Mouse (Mus musculus) Patski (cell line): ENCODE measurements at regions not wholly inside any gene's neighbourhood (a gene's known extent, or its start where the extent isn't known, plus 50 kb on each side); places are given as distances from the start of the nearest gene placed in this dataset.
"Not testable (repeated sequence)": the region's sequence is repeated elsewhere in the genome, so short reads cannot be mapped to it uniquely, and the experiment has no call there.

Experiments
- ATAC-seq: fragments of 100-300 bp; one replicate; pipeline ENCODE4 v1.8.0; 2021
- CTCF ChIA-PET: fragments of 350-600 bp; sonication (Branson Sonifier 250); formaldehyde crosslinking; loops from one replicate; lab custom pipeline; 2022; ENCODE audit warnings: inconsistent platforms; lab: Charles Lee
- POLR2A ChIA-PET: fragments of 350-600 bp; sonication (Branson Sonifier 250); formaldehyde crosslinking; loops from one replicate; lab custom pipeline; 2022; ENCODE audit warnings: antibody characterized with exemption, inconsistent platforms; lab: Charles Lee
- DNase-seq: peaks from one replicate; pipeline ENCODE4 v3.0.0-alpha.2; 2011; ENCODE audit warnings: low read depth, low spot score
- H3K27me3 ChIP-seq: fragments of 371-371 bp; one replicate; pipeline ENCODE4 v1.5.1; 2021
- CTCF ChIP-seq: fragments of 100-300 bp; IDR thresholded peaks from one replicate; pipeline ENCODE4 v1.5.1; 2021
- in situ Hi-C: fragments of 300-500 bp; cut with MboI; formaldehyde crosslinking; loops from 3 replicates; pipeline ENCODE4 v1.11.1; 2018; ENCODE audit warnings: low pct_unique_long_range_greater_than_20kb, mixed read lengths

DNA sequence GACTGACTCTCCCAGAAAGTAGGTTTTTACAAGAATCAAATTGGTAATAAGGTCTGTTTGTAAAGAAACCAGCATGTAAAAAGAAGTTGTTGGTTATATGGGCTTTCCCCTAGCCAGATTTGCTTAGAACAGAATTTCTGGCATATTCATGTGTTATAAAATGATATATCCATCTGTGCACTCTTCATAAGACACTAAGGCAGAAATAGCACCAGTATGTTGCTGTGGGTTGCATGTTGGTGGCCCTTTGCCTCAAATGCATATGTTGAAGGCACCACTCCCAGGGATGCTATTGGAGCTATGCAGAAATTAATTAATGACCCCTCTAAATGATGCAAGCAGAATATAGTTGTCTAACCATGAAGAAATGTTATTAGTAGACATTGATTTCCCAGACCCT, 238.2 kb upstream of the Arhgap42 start:
- H3K27me3 ChIP-seq = peaks cover 6% of the 10 kb centered on the region
- DNase-seq (no peak), ATAC-seq (no peak)
- TF ChIP-seq CTCF = no peak
- CTCF ChIA-PET = no interaction called here
- POLR2A ChIA-PET = no interaction called here
- in situ Hi-C loops = no loop called here

DNA sequence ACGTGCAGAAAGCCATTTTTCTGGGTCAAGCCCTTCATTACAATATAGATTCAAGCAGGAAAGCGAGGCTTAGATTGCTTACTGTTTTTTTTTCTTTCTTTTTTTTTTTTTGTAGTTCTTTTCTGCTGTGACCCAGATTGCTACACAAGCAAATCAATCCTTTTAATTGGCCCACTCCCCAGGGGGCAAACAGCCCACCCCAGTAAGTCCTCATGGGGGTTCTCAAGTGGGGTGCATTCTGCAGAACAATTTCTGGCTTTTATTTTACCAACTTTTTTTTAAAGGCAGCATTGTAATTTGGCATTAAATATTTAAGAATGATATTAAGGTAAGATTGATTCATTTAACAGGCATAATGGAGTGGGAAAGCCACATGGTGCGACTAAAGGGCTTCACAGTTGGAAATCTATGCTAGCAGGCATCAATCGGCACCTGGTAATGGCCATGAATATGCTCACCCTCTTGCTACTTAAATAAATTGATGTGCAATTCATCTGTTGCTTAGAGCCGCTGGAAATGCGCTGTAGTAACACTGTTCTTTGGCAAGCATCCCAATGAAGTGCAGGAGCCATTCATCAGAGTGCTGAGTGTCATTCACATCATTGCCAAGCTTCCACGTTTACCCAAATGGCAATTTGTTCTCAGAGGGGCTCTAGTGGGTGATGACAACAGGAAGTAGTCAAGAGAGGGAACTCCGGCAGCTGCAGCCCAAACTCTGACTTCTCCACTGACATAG, 236.3 kb upstream of the Arhgap42 start:
- POLR2A ChIA-PET = no interaction called here
- TF ChIP-seq CTCF = no peak
- H3K27me3 ChIP-seq = peaks cover 6% of the 10 kb centered on the region
- DNase-seq = no peak
- ATAC-seq = no peak
- in situ Hi-C loops = no loop called here
- CTCF ChIA-PET = no interaction called here

- H3K27me3 ChIP-seq = no peaks in the 10 kb centered on the region
- peak; percentile 19 for TF ChIP-seq CTCF
- POLR2A ChIA-PET = no interaction called here
- in situ Hi-C loops = no loop called here
- CTCF ChIA-PET = no interaction called here
- no peak for ATAC-seq
- no peak for DNase-seq
Measured at GRCm38 (mm10) chr9:9444213-9444612, 205.3 kb upstream of the Arhgap42 start.

DNA sequence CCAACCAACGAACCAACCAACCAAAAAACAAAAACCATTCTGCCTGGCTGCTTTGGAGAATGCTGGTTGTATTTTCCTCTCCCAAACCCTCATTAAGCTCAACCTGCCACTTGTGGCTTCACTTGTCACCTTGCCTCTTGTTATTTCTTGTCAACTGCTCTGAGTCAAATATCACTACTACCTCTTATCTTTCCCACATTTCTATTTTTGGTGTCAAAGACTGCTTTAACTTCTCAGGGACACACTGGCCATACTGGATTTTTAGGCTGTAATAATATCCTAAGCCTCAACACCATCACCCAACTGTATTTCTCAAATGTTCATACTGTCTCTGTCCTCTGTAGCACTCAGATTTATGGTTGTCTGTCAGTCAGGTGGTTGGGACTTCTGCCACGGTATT, 181.4 kb upstream of the Arhgap42 start:
- in situ Hi-C loops = no loop called here
- DNase-seq (no peak), ATAC-seq (no peak)
- ChIA-PET CTCF (no interaction called here), POLR2A (no interaction called here)
- no peak for TF ChIP-seq CTCF
- no peaks in the 10 kb centered on the region for H3K27me3 ChIP-seq

GRCm38 (mm10) chr9:9412460-9413181, 173.7 kb upstream of the Arhgap42 start:
- ATAC-seq = no peak
- CTCF ChIA-PET = no interaction called here
- no peak for TF ChIP-seq CTCF
- DNase-seq = no peak
- POLR2A ChIA-PET = no interaction called here
- in situ Hi-C loops = no loop called here
- H3K27me3 ChIP-seq = peaks cover 3% of the 10 kb centered on the region

- POLR2A ChIA-PET, ATAC-seq, DNase-seq: not testable (repeated sequence)
- CTCF ChIA-PET = interaction anchor here (1.4 to 1.7 kb wide), 2 partner anchors 13 to 15 kb away, joined by 3 read pairs; no protein-coding TSS in a partner anchor
- H3K27me3 ChIP-seq = peaks cover 18% of the 10 kb centered on the region
- in situ Hi-C loops = loop anchor here (25.0 kb wide), 1 partner anchor 393 kb away; no protein-coding TSS in a partner anchor
Measured at GRCm38 (mm10) chr9:9394190-9394589, 155.3 kb upstream of the Arhgap42 start.

GRCm38 (mm10) chr9:9376650-9377189, 137.8 kb upstream of the Arhgap42 start:
- peak; percentile 22 for TF ChIP-seq CTCF
- ChIA-PET CTCF (no interaction called here), POLR2A (no interaction called here)
- H3K27me3 ChIP-seq = peaks cover 11% of the 10 kb centered on the region
- DNase-seq (no peak), ATAC-seq (no peak)
- in situ Hi-C loops = loop anchor here (5.0 to 25.0 kb wide), 3 partner anchors 329 to 672 kb away; no protein-coding TSS in a partner anchor

DNA sequence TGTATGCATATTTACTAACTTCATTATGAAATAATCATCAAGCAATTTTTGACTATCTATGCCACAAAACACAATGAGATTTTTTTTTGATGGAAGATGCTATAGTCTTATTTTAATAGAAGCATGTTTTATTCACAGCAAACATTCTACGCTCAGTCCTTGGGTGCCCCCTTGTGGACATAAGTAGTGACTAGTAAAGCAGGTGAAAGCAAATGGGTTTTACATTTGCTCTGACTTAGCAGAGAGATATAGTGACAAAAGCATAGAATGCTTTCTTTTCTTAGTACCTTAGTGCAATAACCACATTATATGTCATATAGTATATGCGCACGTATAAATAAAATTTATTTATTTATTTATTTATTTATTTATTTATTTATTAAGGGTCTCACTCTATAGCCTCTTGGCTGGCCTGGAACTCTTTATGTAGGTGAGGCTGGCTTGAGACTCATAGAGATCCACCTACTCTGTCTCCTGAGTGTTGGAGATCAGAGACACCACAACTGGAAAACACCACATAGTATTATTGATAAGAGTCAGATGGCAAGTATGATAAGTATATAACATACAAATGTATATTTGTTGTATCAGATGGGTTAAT, 136.5 kb upstream of the Arhgap42 start:
- CTCF ChIA-PET = interaction anchor here (0.9 kb wide), 1 partner anchor 324 kb away, joined by 4 read pairs; no protein-coding TSS in a partner anchor
- H3K27me3 ChIP-seq = peaks cover 4% of the 10 kb centered on the region
- peak; percentile 58 for TF ChIP-seq CTCF
- ATAC-seq (no peak), DNase-seq (peak; percentile 37)
- POLR2A ChIA-PET = no interaction called here
- in situ Hi-C loops = loop anchor here (5.0 to 25.0 kb wide), 3 partner anchors 328 to 671 kb away; no protein-coding TSS in a partner anchor

GRCm38 (mm10) chr9:9372594-9372993, 133.7 kb upstream of the Arhgap42 start:
- H3K27me3 ChIP-seq = no peaks in the 10 kb centered on the region
- in situ Hi-C loops = loop anchor here (5.0 to 10.0 kb wide), 2 partner anchors 135 to 668 kb away; partner anchors contain the start of gene Arhgap42
- CTCF ChIA-PET = interaction anchor here (1.0 to 1.2 kb wide), 4 partner anchors 132 to 324 kb away, joined by 3 to 9 read pairs (median 3); no protein-coding TSS in a partner anchor
- ATAC-seq (peak; percentile 81), DNase-seq (no peak)
- TF ChIP-seq CTCF = peak; percentile 64
- POLR2A ChIA-PET = no interaction called here

DNA sequence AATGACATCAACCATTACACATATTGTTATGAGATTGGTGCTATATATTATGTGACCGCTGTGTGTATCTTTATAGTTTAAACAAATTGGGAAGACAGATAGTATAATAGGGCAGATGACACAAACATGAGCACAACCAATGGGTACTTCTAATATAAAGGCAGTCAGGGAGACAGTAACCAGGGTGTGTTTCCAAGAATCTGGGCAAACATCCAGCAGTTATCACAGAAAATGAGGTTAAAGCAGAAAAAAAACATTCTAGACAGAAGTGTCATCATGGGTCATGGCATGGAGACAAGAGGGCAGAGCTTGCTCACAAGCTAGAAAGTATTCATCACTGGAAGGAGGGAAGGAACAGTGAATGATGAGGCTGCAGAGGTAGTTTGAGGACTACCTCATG, 129.8 kb upstream of the Arhgap42 start:
- POLR2A ChIA-PET = interaction anchor here (0.8 kb wide), 1 partner anchor 15 kb away, joined by 3 read pairs; no protein-coding TSS in a partner anchor
- peak; percentile 13 for DNase-seq
- ATAC-seq = peak; percentile 39
- TF ChIP-seq CTCF = no peak
- CTCF ChIA-PET = interaction anchor here (0.7 kb wide), 1 partner anchor 317 kb away, joined by 3 read pairs; no protein-coding TSS in a partner anchor
- in situ Hi-C loops = no loop called here
- no peaks in the 10 kb centered on the region for H3K27me3 ChIP-seq
